Mouse (Mus musculus): Measurements from ENCODE around the gene Defb48. TPM values are rescaled to one million over a fixed set of nuclear protein-coding genes. Genes with fewer than 3 reads are reported as not detected.

Gene Defb48
- polyA plus RNA-seq, 1 experiment from 2014 or later: not detected

DNA sequence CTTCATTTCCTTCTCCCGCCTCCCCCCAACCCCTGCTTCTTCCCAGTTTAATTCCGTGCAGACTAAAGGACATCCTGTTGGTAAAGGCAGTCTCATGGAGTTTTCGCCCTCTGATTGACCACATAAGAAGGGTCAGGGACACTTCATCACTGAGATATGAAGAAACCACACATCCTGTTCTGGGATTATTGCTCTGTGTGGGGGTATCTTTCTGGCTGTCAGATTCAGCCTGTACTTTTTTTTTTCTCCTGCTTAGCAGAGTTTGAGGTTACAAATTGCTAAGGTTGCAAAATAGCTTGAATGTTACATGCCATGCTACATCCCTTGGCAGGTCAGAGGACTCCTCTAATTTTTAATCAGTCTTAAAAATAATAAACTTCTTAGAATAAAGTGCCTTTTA, 7.0 kb upstream of the Defb48 start:
- Histone ChIP-seq H3K27me3 (ENCODE audit: control insufficient read depth, insufficient read depth, low read depth, low read length) (no peaks in the 10 kb centered on the region), H3K27ac (ENCODE audit: low read length) (no peak overlapping the region), H3K9ac (ENCODE audit: low read depth, low read length) (no peak overlapping the region), H3K9me3 (replicated peaks; ENCODE audit: control insufficient read depth, low read length) (no peaks in the 10 kb centered on the region), H3K36me3 (ENCODE audit: control insufficient read depth, insufficient read depth) (no peaks in the 10 kb centered on the region), H3K4me2 (ENCODE audit: low read depth, low read length) (no peak overlapping the region), H3K4me3 (ENCODE audit: low read depth, low read length) (no peak overlapping the region), H3K4me1 (ENCODE audit: control insufficient read depth, low read depth, low read length) (no peaks in the 10 kb centered on the region)
- ATAC-seq (ENCODE audit: low read depth): peak; percentile 9; the same call in 1 of the 2 replicates
- WGBS (ENCODE audit: insufficient replicate concordance): 25% methylated on average over 3 of the region's 3 CpGs

DNA sequence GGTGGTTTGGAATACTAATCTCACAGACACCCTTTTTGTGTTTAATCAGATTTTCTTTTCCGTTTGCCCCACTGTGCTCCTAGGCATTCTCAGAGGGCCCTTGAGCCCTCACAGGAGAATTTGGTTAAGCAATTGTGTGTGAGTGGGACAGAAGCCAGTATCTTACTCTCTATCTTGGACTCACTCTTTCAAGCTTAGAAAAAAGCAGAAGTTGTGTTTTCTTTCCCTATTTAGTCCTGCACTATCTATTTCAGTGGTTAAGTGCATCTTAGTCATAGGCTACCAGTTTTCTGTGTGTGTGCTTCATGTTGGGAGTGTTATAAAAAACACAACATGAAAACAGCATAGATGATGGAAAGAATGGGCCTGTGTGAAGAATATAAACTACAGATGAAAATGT, 4.5 kb downstream of the Defb48 start:
- Histone ChIP-seq H3K36me3 (ENCODE audit: control insufficient read depth, insufficient read depth) (no peaks in the 10 kb centered on the region), H3K4me3 (ENCODE audit: low read depth, low read length) (no peak overlapping the region), H3K27ac (ENCODE audit: low read length) (no peak overlapping the region), H3K4me2 (ENCODE audit: low read depth, low read length) (no peak overlapping the region), H3K27me3 (ENCODE audit: control insufficient read depth, insufficient read depth, low read depth, low read length) (no peaks in the 10 kb centered on the region), H3K9ac (ENCODE audit: low read depth, low read length) (no peak overlapping the region), H3K4me1 (ENCODE audit: control insufficient read depth, low read depth, low read length) (no peaks in the 10 kb centered on the region), H3K9me3 (replicated peaks; ENCODE audit: control insufficient read depth, low read length) (no peaks in the 10 kb centered on the region)
- no peak for ATAC-seq (ENCODE audit: low read depth)
- 23% methylated on average over 1 of the region's 1 CpGs for WGBS (ENCODE audit: insufficient replicate concordance)

- Histone ChIP-seq H3K4me2 (ENCODE audit: low read depth, low read length) (no peak overlapping the region), H3K4me1 (ENCODE audit: control insufficient read depth, low read depth, low read length) (no peaks in the 10 kb centered on the region), H3K9me3 (replicated peaks; ENCODE audit: control insufficient read depth, low read length) (no peaks in the 10 kb centered on the region), H3K4me3 (ENCODE audit: low read depth, low read length) (no peak overlapping the region), H3K36me3 (ENCODE audit: control insufficient read depth, insufficient read depth) (no peaks in the 10 kb centered on the region), H3K27ac (ENCODE audit: low read length) (no peak overlapping the region), H3K9ac (ENCODE audit: low read depth, low read length) (no peak overlapping the region), H3K27me3 (ENCODE audit: control insufficient read depth, insufficient read depth, low read depth, low read length) (no peaks in the 10 kb centered on the region)
- no peak for ATAC-seq (ENCODE audit: low read depth)
- 8% methylated on average over 5 of the region's 5 CpGs for WGBS (ENCODE audit: insufficient replicate concordance)
Measured at GRCm38 (mm10) chr14:62975046-62975445, 9.3 kb downstream of the Defb48 start.

- Histone ChIP-seq H3K4me2 (ENCODE audit: low read depth, low read length) (peak overlapping the region; percentile 4), H3K27me3 (ENCODE audit: control insufficient read depth, insufficient read depth, low read depth, low read length) (no peaks in the 10 kb centered on the region), H3K36me3 (ENCODE audit: control insufficient read depth, insufficient read depth) (no peaks in the 10 kb centered on the region), H3K9me3 (replicated peaks; ENCODE audit: control insufficient read depth, low read length) (no peaks in the 10 kb centered on the region), H3K4me3 (ENCODE audit: low read depth, low read length) (no peak overlapping the region), H3K27ac (ENCODE audit: low read length) (no peak overlapping the region), H3K9ac (ENCODE audit: low read depth, low read length) (no peak overlapping the region), H3K4me1 (ENCODE audit: control insufficient read depth, low read depth, low read length) (no peaks in the 10 kb centered on the region)
- 21% methylated on average over 15 of the region's 15 CpGs for WGBS (ENCODE audit: insufficient replicate concordance)
- ATAC-seq (ENCODE audit: low read depth): no peak
Measured at GRCm38 (mm10) chr14:62965811-62966520, 18.3 kb downstream of the Defb48 start.

DNA sequence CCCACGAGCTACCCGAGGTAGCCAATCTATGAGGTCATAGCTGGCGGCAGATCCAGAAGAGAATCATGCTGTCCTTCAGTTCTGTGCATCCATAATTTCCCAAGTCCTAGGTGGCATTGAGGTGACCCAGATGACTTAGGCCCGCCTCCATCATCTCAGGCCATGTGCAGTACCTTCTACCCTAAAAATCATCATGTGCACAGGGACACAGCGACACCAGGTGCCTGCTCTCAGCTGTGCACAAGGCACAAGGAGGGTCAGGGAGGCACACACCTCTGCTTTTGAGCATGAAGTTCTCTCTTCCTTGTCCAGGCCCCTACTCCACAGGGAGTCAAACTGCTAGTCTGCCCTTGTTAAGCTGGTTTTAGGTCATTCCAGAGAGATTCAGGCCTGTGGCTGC, 19.0 kb downstream of the Defb48 start:
- Histone ChIP-seq H3K36me3 (ENCODE audit: control insufficient read depth, insufficient read depth) (no peaks in the 10 kb centered on the region), H3K4me3 (ENCODE audit: low read depth, low read length) (no peak overlapping the region), H3K4me2 (ENCODE audit: low read depth, low read length) (no peak overlapping the region), H3K4me1 (ENCODE audit: control insufficient read depth, low read depth, low read length) (no peaks in the 10 kb centered on the region), H3K9me3 (replicated peaks; ENCODE audit: control insufficient read depth, low read length) (no peaks in the 10 kb centered on the region), H3K9ac (ENCODE audit: low read depth, low read length) (no peak overlapping the region), H3K27ac (ENCODE audit: low read length) (no peak overlapping the region), H3K27me3 (ENCODE audit: control insufficient read depth, insufficient read depth, low read depth, low read length) (no peaks in the 10 kb centered on the region)
- no peak for ATAC-seq (ENCODE audit: low read depth)
- WGBS (ENCODE audit: insufficient replicate concordance): 63% methylated on average over 5 of the region's 5 CpGs

DNA sequence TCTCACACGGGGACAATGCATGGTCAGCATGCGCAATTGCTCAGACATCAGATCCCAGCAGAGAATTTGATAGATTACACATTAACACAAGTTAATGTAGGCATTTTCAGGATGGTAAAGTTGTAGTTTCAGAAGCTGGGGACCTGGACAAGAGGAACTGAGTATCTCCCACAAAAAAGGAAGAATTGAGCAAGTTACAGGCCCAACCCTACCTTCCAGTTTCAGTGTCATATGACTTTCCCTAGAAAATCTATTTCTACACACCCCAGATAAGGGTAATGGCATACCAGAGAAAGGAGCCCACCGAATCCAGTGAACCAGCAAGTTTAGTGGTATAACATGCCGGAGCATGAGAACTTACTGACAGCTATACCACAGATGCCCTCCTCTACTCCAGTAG, 20.7 kb downstream of the Defb48 start:
- no peak overlapping the region for H3K4me3 ChIP-seq (ENCODE audit: low read depth, low read length)
- WGBS (ENCODE audit: insufficient replicate concordance): 64% methylated on average over 4 of the region's 4 CpGs
- H3K27ac ChIP-seq (ENCODE audit: low read length): no peak overlapping the region
- H3K9me3 ChIP-seq (replicated peaks; ENCODE audit: control insufficient read depth, low read length): no peaks in the 10 kb centered on the region
- no peaks in the 10 kb centered on the region for H3K4me1 ChIP-seq (ENCODE audit: control insufficient read depth, low read depth, low read length)
- no peaks in the 10 kb centered on the region for H3K36me3 ChIP-seq (ENCODE audit: control insufficient read depth, insufficient read depth)
- H3K4me2 ChIP-seq (ENCODE audit: low read depth, low read length): no peak overlapping the region
- no peak for ATAC-seq (ENCODE audit: low read depth)
- H3K27me3 ChIP-seq (ENCODE audit: control insufficient read depth, insufficient read depth, low read depth, low read length): no peaks in the 10 kb centered on the region
- H3K9ac ChIP-seq (ENCODE audit: low read depth, low read length): no peak overlapping the region

DNA sequence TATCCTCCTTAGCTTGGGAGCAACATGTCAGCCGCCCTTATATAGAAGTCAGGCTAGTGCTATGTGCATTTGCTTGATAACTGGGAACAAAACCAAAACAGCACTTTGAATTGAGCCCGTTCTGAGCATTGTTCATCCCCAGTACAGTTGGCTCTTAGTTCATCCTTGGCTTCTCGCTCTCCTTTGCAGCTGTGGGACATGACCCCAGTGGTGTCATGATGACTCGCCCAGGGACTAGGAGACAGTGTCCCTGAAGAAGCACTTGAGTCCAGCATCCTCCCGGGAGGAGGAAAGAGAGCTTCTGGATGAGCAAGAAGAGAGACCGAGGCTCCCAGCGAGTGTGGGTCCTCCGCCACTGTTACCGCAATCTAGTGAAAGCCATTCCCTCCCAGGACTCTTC, 28.2 kb downstream of the Defb48 start:
- Histone ChIP-seq H3K9ac (ENCODE audit: low read depth, low read length) (no peak overlapping the region), H3K9me3 (replicated peaks; ENCODE audit: control insufficient read depth, low read length) (no peaks in the 10 kb centered on the region), H3K36me3 (ENCODE audit: control insufficient read depth, insufficient read depth) (no peaks in the 10 kb centered on the region), H3K27me3 (ENCODE audit: control insufficient read depth, insufficient read depth, low read depth, low read length) (no peaks in the 10 kb centered on the region), H3K27ac (ENCODE audit: low read length) (no peak overlapping the region), H3K4me3 (ENCODE audit: low read depth, low read length) (no peak overlapping the region), H3K4me2 (ENCODE audit: low read depth, low read length) (no peak overlapping the region), H3K4me1 (ENCODE audit: control insufficient read depth, low read depth, low read length) (no peaks in the 10 kb centered on the region)
- no peak for ATAC-seq (ENCODE audit: low read depth)
- WGBS (ENCODE audit: insufficient replicate concordance): 77% methylated on average over 9 of the region's 9 CpGs

GRCm38 (mm10) chr14:62946794-62947193, 37.5 kb downstream of the Defb48 start:
- Histone ChIP-seq H3K36me3 (ENCODE audit: control insufficient read depth, insufficient read depth) (peaks cover 7% of the 10 kb centered on the region), H3K4me3 (ENCODE audit: low read depth, low read length) (no peak overlapping the region), H3K27ac (ENCODE audit: low read length) (no peak overlapping the region), H3K9ac (ENCODE audit: low read depth, low read length) (no peak overlapping the region), H3K4me1 (ENCODE audit: control insufficient read depth, low read depth, low read length) (no peaks in the 10 kb centered on the region), H3K4me2 (ENCODE audit: low read depth, low read length) (no peak overlapping the region), H3K27me3 (ENCODE audit: control insufficient read depth, insufficient read depth, low read depth, low read length) (no peaks in the 10 kb centered on the region), H3K9me3 (replicated peaks; ENCODE audit: control insufficient read depth, low read length) (no peaks in the 10 kb centered on the region)
- WGBS (ENCODE audit: insufficient replicate concordance): 66% methylated on average over 3 of the region's 3 CpGs
- no peak for ATAC-seq (ENCODE audit: low read depth)

DNA sequence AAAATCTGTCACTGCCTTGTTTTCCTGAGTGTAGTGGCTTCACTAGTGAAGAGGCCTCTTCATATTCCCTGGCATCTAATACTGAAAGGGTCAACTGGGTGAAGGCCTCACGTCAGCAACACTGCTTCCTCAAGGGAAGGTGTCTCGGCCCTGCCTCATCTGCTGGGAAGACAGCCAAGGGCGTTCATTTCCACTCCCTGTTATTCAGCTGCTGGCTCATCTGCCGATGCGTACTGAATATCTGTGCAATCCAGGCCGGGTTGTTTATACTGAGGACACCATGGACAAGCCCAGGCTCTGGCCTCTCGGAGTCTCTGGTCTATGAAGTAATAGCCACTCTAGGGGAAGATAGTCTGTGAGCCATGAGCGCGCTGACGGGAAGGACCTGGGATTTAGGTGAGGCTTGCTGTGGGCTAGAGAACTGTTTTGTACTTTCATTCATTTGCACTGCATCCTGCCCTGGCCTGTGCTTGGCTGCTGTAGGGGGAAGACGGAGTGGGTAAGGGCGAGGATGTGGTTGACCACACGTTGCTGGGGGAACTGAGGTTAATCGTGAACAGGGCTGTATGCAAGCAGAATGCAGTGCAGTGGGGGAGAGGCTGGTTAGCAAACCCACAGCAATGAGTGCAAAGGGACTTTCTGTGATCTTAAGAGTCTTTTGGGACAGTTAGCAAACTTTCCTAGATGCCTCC, 43.8 kb downstream of the Defb48 start:
- H3K9me3 ChIP-seq (replicated peaks; ENCODE audit: control insufficient read depth, low read length): no peaks in the 10 kb centered on the region
- H3K9ac ChIP-seq (ENCODE audit: low read depth, low read length): no peak overlapping the region
- 18% methylated on average over 14 of the region's 14 CpGs for WGBS (ENCODE audit: insufficient replicate concordance)
- H3K27me3 ChIP-seq (ENCODE audit: control insufficient read depth, insufficient read depth, low read depth, low read length): no peaks in the 10 kb centered on the region
- ATAC-seq (ENCODE audit: low read depth): no peak
- H3K4me3 ChIP-seq (ENCODE audit: low read depth, low read length): no peak overlapping the region
- no peak overlapping the region for H3K27ac ChIP-seq (ENCODE audit: low read length)
- H3K36me3 ChIP-seq (ENCODE audit: control insufficient read depth, insufficient read depth): peaks cover 14% of the 10 kb centered on the region
- H3K4me2 ChIP-seq (ENCODE audit: low read depth, low read length): no peak overlapping the region
- no peaks in the 10 kb centered on the region for H3K4me1 ChIP-seq (ENCODE audit: control insufficient read depth, low read depth, low read length)
